Mouse (Mus musculus): ENCODE data around the gene Mtmr3.

Mtmr3 gene

DNA sequence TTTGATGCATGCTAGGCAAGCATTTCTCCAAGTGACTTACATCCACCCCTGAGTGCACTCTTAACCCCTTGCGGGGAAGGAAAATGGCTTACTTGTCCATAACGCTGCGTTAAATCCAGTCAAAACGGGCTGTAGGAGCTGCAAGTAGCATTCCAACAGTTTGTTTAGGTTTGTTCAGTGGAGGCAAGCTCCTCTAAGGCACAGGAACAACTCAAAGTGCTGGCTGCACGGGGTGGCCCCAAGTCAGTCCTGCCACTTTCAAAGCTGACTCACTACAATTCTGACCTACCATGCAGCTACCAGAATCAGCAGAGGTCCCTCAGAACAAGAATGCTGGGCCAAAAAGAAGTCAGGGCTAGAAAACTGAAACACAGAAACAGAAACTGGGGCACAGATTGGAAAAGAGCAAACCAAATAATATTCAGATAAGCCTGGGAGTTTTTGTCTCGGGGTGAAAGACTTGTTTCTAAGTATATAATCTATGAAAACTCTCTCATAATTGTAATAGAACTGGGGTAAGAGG lies 72.5 kb downstream of the Mtmr3 start:
- no peak for DNase-seq (ENCODE audit: low read depth, low spot score)

DNA sequence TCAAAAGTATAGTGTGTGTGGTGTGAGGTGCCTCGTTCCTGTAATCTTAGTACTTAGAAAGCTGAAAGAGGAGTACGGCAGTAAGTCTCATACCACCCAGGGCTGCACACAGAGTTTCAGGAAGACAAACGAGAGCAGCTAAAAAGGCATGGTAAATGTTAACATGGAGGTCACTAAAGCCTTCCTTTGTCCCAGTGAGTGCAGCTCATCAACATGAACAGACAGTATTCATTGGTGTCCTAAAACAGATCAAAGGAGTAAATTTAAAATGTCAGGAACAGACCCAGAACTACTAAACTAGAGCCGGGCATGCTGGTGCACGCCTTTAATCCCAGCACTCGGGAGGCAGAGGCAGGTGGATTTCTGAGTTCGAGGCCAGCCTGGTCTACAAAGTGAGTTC lies 75.7 kb downstream of the Mtmr3 start:
- no peak for DNase-seq (ENCODE audit: low read depth, low spot score)

DNA sequence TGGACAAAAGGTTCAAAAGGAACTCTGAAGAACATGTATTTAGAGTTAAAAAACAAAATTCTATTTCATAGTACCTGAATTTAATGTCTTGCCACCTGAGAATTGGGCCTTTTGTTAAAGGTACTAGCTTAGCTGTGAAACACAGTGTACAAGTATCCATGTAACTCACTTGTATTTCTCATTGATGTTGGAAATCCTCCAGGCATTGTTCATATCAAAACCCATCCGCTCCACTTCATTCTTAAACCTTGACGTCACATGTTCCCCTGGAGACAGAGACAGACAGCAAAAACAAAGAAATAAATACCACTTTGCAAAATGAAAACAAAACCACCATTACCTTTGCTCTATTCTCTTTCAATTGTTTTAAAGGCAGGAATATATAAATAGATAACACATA lies 87.2 kb downstream of the Mtmr3 start:
- DNase-seq (ENCODE audit: low read depth, low spot score) = no peak

DNA sequence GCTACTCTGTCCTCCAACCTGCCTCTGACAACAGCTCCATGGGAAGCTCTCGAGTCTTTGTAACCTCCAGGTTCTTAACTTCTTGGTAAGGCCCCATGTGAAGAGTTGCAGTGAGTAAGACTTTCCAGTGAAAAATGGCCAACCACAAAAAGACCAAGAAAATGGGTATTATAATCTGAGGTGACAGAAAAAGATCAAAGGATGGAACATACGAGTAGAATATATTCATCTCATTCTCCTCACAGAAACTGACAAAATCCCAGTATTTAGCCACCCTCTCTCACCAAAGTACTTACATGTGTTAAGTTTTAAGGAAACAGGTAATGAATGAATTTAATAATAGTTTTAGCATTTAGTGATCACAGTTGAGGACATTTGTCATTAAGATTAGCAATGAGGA lies 88.2 kb downstream of the Mtmr3 start:
- DNase-seq (ENCODE audit: low read depth, low spot score) = no peak

DNA sequence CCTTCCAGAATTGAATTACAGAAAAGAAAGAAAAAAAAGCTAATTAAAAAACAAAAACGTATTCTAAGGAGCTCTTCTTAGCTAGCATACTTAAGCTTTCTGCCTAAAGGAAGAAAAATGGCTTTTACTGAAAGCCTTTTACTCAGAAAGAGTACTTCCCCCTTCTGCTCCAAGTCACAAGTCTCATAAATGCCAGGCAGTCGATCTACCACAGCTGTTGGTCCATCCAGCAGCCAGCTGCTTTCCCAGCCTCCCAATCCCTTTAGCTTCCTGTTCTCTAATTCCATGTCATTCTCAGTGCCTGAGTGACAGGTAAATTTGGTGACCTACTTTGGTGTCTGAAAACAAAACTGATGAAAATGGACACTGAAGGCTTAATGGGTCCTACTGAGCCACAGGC lies 92.5 kb downstream of the Mtmr3 start:
- DNase-seq (ENCODE audit: low read depth, low spot score) = no peak

DNA sequence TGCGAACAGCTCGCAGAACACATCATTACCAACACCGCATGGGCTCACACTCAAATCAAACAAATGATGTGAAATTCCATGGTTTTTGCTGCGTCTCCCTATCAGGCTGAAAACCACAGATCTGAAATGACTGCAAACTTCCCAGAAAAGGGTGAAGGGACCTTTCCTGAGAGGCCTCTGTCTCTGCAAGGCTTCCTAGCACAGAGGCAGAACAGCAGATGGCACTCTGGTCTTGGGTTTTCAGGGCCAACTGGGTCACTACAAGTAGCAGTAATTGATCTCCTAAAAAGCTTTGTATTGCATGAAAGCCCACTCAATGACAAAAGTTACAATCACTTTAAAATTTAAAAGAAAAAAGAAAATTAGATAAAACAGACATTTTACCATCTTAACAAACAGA lies 93.8 kb downstream of the Mtmr3 start:
- DNase-seq (ENCODE audit: low read depth, low spot score) = no peak

DNA sequence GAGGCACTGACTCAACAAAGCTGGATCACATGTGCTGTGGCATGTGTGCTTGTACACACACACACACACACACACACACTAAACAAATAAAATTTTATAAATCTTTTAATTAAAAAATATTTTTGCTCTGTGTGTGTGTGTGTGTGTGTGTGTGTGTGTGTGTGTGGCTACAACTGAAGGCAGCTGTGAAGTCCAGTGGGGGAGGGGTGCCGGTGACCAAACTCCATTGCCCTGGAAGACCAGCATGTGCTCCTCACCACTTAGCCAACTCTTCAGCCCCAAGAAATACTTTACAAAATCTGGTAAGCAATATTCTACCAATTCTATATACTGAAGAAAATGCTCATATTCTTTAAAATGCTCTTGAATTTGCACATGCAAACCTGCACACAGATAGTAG lies 94.4 kb downstream of the Mtmr3 start:
- no peak for DNase-seq (ENCODE audit: low read depth, low spot score)

DNA sequence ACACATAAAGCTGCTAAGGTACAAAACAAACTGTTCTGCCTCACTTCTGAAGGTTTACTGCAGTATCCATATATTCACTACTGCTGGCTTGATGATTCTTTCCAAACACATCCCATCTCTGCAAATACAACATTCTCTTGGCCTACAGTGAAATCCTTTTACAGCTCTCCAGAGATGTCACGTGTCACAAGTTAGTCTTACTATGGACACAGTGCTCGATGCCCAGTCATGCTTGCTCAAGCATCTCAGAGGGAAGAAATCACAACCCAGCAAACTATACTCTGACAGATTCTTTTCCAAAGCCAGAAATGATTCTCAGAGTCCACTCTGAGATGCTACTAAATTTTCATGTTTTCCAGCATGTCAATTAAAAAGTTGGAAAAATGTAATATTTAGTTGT lies 95.2 kb downstream of the Mtmr3 start:
- no peak for DNase-seq (ENCODE audit: low read depth, low spot score)

DNA sequence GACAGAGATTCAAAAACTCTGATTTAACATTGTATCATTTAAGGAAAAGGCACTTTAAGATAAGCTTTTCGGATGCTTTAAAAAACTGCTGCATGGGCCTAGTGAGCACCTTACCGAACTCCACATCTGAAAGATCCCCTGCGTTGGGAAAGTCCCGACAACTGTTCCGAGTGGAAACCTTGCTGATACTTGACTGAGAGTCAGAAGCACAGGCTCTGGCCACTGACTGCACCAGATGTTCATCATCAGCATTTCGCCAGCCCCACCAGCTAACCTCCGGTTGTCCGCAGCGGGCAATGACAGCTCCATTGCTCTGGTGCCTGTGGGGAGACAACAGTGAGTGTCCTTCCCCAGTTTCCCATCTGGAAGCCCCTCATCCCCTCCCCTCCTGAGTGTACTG lies 95.9 kb downstream of the Mtmr3 start:
- DNase-seq (ENCODE audit: low read depth, low spot score) = no peak

DNA sequence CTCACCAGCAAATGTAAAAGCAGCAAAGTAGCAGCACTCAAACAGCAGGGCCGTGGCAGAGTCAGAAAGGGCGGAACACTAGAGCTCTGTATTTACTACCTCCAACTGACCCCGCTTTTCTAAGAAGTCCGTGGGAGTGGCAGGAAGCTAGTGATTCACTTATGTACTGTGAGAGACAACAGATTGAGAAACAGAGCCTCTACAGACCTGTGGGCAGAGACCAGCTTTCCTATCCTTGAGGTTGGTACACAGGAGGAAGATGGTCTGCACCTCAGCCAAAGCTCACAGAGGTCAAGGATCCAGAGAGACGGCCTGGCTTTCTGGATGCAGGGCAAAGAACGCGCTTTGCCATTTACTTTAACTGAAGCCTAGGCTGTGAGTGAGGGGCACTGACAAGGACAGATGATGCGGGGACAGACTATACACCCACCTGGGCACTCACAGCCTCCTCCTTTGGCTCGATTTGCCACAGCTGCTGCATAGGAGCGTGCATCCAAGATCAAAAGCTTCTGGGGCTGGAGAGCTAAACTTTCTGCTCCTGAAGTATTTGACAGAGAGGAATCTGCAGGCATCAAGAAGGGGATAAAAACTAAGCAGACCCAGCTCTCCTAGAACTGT lies 97.1 kb downstream of the Mtmr3 start:
- DNase-seq (ENCODE audit: low read depth, low spot score) = no peak

DNA sequence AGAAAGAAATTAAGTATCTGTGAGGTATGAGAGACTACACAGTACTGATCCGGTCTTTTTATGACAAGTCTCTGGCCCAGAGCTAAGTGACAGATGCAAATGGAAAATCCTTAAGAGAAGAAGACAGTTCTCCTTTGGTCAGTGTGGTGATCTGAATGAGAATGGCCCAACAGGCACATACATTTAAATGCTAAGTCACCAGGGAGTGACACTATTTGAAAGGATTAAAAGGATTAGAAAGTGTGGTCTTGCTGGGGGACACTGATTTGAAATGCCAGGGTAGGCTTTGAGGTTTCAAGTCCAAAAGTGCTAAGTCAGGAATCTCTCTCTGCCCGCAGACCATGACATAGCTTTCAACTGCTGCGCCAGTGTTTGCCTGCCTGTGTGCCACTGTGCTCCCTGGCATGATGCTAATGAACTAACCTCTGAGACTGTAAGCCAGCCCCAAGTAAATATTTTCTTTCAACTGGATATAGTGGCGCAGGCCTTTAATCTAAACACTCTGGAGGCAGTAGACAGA lies 99.6 kb downstream of the Mtmr3 start:
- DNase-seq (ENCODE audit: low read depth, low spot score) = no peak

DNA sequence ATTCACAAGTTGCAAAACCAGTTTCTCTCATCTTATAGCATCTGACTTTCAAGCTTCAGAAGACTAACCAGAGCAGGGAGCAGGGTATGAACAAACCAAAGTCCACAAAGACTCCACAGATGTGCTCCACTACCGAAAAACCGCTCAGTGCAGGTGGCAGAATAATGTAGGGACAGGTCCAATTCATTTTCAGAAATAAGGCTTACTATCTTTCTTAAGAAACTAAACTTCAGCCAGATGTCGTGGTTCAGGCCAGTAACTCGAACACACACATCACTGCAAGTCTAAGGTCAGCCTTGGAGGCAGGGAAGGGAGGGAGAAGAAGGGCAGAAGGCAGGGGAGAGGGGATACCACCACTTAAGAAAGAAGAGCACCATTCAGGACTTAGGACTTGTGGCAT lies 105.5 kb downstream of the Mtmr3 start:
- no peak for DNase-seq (ENCODE audit: low read depth, low spot score)

DNA sequence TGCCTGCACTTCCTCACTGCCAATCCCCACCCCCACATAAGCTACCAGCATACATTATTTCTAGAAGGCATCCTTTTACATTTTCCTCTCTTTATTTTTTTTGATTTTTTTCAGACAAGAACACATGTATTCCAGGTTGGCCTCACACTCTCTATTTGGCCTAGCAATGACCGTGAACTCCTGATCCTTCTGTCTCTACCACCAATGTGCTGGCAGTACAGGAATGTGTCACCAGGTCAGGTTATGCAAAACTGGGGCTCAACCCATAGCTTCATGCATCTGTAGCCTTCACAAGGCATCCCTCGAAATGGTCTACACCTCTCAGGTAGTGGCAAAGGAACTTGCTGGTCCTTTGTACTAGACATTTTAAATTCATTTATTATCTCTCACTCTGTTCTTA lies 105.9 kb downstream of the Mtmr3 start:
- no peak for DNase-seq (ENCODE audit: low read depth, low spot score)

DNA sequence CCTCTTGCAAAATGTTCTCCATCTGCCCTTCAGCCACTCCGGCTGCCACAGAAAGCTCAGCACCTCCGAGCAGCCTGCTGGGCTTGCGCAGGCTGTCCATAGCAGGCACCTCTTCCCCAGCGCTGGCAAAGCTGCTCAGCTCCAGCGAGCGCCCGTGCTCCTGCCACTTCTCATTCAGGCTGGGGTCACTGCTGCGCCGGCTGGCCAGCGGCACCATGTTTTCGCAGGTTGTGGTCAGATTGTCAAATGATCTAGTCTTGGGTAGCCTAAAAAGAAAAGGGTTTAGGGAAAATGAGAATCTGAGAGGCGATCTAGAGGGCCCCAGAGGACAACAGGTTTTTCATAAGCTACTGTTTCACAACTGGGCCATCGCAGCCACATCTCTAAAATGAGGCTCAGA lies 106.3 kb downstream of the Mtmr3 start:
- no peak for DNase-seq (ENCODE audit: low read depth, low spot score)

DNA sequence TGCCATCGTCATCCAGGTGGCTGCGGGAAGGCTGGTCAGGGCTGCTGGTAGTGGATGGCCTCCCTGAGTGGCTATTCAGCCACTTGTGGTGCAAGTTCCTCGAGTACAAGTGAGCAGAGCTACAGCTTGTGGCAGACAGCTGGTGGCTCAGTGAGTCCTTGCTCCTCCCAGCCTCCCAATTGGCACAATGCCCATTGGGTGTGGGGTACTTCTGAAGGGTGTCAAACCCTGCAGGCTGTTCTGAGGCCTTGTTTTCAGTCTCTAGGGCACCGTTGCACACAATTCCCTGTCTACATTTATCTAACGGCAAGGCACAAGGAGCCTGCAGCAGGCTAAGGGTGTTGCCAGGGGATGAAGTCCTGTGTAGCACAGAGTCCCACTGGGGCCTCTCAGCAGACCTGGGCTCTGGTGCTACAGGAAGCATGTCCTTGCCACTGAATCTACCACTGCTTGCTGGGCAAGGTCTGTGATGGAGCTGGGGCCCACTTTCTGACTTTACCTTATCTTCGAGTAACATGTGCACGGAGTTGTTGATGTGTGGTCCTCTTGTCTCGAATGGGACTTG lies 107.2 kb downstream of the Mtmr3 start:
- no peak for DNase-seq (ENCODE audit: low read depth, low spot score)

DNA sequence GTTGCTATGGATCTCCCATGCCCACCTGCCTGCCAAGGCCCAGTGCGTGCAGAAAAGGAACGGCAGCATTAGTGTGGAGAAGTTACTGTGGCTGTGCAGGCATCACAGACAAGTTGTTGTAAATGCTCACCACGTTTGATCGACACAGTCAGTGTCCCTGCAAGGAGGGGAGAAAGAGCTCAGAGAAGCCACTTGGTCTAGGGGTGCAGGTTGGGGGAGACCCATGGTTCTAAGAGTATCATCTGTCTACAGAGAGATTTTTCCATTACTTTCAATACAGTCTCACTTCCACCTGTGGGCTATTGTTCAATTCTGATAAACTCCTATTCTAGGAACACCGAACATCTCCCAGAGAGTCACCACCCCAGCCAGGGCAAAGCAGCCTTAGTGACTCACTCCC lies 110.1 kb downstream of the Mtmr3 start:
- DNase-seq (ENCODE audit: low read depth, low spot score) = no peak

DNA sequence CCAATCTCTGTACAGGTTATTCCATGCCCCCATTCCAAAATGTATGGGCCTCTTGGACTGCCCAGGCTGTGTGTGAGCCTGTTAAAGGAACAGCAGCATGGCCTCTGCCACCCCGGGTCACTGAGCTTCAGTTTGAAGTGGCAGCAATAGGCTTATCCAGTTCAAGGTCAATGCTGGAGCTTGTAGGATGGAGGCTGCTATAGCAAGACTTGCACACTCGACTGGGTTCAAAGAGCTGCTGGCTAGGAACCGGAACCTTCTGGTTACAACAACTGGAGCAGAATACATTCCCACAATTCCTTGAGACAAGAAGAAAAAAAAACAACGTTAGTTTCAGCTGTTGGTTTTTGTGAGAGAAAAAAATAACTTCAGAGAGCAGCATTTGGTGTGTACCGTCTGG lies 112.0 kb downstream of the Mtmr3 start:
- DNase-seq (ENCODE audit: low read depth, low spot score) = no peak

DNA sequence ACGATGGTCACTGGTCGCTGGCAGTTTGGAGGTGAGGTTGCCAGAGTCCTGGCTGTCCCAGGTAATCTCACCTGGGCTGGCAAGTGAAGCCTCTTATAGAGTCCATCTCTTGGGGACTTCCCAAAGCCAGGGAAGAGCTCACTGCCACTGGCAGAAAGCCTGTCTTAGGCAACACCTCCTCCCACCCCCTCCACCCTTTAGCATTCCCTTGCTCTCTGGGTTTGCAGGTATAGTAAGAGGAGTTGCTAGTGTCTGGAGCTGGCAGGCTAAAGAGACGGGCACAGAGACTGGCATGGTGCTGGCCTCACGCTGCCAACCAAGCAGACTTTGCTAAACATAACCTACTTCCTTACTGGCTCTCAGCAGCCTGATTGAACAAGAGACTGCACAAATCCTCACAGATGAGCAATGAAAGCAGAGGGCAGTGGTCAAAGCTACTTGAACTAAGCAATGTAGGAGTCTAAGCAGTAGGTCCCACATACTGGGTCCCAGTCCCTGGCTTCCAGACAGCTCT lies 118.4 kb downstream of the Mtmr3 start:
- DNase-seq (ENCODE audit: low read depth, low spot score) = no peak

DNA sequence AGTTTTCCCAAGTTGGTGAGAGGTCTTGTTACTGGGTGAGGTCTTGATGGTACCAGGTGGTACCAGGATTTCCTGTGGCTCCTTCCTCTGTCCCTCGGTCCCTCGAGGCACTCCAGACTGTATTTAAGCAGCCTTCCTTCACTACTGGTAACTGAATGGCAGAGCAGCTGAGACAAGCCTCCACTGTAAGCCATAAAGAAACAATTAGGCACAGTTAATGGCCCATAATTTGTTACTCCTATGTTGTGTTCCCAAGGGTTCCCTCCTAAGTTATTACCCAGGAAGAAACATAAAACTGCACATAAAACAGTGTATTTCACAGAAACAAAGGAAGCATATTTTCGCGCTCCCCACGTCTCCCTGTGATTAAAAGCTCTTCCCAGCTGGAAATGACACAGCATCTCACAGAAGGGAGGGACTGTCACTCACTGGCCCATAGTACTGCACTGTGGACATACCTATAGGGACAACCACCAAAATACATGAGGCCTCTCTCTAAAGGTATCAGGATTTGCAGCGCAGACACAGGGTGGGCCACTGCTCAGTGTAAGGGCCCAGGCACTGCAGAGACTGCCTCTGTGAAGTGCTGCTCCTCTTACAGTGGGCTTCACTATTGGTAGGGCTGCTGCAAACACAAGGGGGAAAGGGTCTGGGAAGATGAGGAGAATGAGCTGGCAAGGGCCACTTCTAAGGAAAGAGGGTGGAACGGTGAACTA lies 122.0 kb downstream of the Mtmr3 start:
- DNase-seq (ENCODE audit: low read depth, low spot score) = no peak

DNA sequence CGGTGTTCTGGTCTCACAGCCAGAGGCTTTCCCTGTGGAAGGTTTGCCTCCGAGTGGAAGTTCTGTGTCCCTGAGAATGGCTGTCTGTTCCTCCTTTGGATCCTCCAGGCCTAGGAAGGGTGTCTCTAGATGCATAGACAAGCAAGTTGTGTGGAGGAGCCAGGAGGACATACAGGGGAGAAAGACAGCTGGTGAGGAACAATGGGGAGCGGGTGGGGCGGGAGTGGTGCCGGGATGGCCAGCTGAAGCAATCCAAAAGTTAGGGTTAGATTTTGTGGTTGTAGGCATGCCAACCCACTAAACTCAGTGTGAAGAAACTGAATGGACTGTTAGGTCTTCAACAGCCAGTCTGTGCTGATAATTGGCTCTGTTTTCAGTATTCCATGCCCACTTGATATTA lies 122.9 kb downstream of the Mtmr3 start:
- no peak for DNase-seq (ENCODE audit: low read depth, low spot score)

DNA sequence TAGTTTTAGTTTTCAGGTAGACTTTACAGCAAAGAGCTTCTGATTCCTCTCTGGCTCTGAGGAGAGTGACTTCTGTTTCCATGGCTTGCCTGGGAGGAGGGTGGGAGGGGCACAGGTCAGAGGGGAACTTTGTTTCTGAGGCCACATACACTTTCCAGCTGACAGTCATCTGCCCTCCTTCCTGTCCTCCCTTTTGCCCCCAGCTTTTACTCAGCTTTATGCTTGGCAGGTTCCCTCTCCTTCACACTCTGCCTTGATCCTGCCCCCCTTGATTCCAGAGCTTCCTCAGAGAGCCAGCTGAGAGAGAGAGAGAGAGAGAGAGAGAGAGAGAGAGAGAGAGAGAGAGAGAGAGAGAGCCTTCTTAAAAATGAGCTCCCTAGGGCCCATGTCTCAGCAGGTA lies 123.4 kb downstream of the Mtmr3 start:
- no peak for DNase-seq (ENCODE audit: low read depth, low spot score)

DNA sequence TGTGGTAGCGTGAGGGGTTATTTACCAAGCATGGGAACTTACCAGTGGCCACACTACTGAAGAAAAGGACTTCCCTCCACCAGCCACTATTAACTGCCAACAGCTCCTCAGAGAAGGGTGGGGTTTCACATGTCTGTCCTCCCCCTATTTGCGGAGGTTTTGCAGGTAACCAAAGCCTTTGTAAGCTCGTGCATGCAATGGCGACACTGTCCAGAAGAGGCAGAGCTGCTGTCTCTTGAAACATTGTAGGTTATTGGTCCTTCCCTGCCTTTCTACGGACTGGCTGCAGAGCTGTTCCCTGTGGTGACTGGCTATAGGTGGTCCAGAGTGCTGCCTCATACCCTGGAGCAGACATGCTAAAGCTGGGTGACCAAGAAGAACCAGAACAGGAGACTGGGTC lies 125.6 kb downstream of the Mtmr3 start:
- no peak for DNase-seq (ENCODE audit: low read depth, low spot score)

DNA sequence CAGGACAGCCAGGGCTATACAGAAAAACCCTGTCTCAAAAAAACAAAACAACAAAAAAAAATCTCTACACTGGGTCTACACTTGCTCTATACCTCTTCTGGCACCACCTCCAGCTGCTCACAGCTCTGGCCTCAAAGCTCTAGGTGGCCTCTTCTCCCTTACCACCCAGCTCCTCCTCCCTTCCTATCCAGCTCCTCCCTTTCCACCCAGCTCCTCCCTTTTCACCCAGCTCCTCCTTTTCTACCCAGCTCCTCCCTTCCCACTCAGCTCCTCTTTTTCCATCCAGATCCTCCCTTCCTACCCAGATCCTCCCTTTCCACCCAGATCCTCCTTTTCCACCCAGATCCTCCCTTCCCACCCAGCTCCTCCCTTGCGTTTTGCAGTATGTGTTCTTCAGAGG lies 127.2 kb downstream of the Mtmr3 start:
- DNase-seq (ENCODE audit: low read depth, low spot score) = no peak
